Mouse (Mus musculus) MEL (cell line): ENCODE results near the gene Tmem190.

ENCODE experiments used
- BHLHE40 ChIP-seq: IDR thresholded peaks from 2 replicates; pipeline ENCODE4 v1.6.1; 2012; ENCODE audit warnings: low read depth, mild to moderate bottlenecking, inconsistent platforms, low read length, improper control_type of control experiment, borderline replicate concordance
- CHD2 ChIP-seq: IDR thresholded peaks from 2 replicates; pipeline ENCODE4 v1.6.1; 2011; ENCODE audit warnings: low read length, improper control_type of control experiment
- CTCF ChIP-seq, 3 experiments: IDR thresholded peaks in 2 of 3; conservative IDR thresholded peaks in 1 of 3; 2 replicates each; pipeline ENCODE4 v1.5.1; 2011 to 2012; ENCODE audit warnings: low read length in 3 of 3, low read depth in 2 of 3, mild to moderate bottlenecking in 2 of 3, improper control_type of control experiment in 1 of 3, inconsistent platforms in 1 of 3, mixed read lengths in 1 of 3, moderate library complexity in 1 of 3; ENCODE audit not compliant: control insufficient read depth in 1 of 3, insufficient read depth in 1 of 3, poor library complexity in 1 of 3, severe bottlenecking in 1 of 3
- GATA1 ChIP-seq: IDR thresholded peaks from 2 replicates; pipeline ENCODE4 v1.6.1; 2011; ENCODE audit warnings: low read depth, low read length, improper control_type of control experiment
- HCFC1 ChIP-seq: IDR thresholded peaks from 2 replicates; pipeline ENCODE4 v1.6.1; 2012; ENCODE audit warnings: low read depth, mild to moderate bottlenecking, inconsistent platforms, low read length, improper control_type of control experiment, moderate library complexity
- KAT2A ChIP-seq: conservative IDR thresholded peaks from 2 replicates; pipeline ENCODE4 v1.6.1; 2012; ENCODE audit warnings: low read depth, low read length, improper control_type of control experiment, inconsistent platforms
- MAZ ChIP-seq: IDR thresholded peaks from 2 replicates; pipeline ENCODE4 v1.6.1; 2012; ENCODE audit warnings: low read depth, mild to moderate bottlenecking, inconsistent platforms, low read length, improper control_type of control experiment
- MYB ChIP-seq: IDR thresholded peaks from 2 replicates; pipeline ENCODE4 v1.6.1; 2011; ENCODE audit warnings: mild to moderate bottlenecking, low read depth, low read length, improper control_type of control experiment
- POLR2A ChIP-seq, 2 experiments: IDR thresholded peaks; 2 replicates each; pipeline ENCODE4 v1.6.1; 2011 to 2012; ENCODE audit warnings: low read length in 2 of 2, mild to moderate bottlenecking in 2 of 2, control low read depth in 1 of 2, improper control_type of control experiment in 1 of 2, low read depth in 1 of 2, moderate library complexity in 1 of 2; ENCODE audit not compliant: control insufficient read depth in 1 of 2, insufficient read depth in 1 of 2, poor library complexity in 1 of 2
- RCOR1 ChIP-seq: IDR thresholded peaks from 2 replicates; pipeline ENCODE4 v1.6.1; 2012; ENCODE audit warnings: low read depth, mild to moderate bottlenecking, inconsistent platforms, low read length, improper control_type of control experiment
- ZC3H11A ChIP-seq: IDR thresholded peaks from 2 replicates; pipeline ENCODE4 v1.6.1; 2012; ENCODE audit warnings: low read depth, mild to moderate bottlenecking, inconsistent platforms, low read length, improper control_type of control experiment
- ZKSCAN1 ChIP-seq: IDR thresholded peaks from 2 replicates; pipeline ENCODE4 v1.6.1; 2012; ENCODE audit warnings: low read depth, mild to moderate bottlenecking, inconsistent platforms, low read length, improper control_type of control experiment, moderate library complexity

DNA sequence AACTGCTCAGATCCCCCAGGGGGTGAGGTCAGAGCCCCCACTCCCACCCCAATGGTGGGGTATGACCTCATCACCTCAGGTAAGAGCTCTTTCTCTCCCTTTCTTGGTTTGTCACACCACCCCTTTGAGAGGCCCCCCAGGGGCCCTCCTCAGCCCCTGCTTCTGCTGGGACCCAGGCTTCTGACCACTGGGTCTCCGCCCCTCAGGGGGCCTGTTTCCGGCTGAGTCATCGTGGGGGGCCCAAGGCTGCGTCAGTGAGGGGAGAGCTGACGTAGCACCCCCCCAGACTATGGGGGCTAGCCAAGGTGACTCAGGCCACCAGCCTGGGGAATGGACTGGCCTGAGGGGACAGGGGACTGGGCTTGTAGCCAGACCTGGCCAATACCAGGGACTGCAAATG, 2.8 kb upstream of the Tmem190 start:
- TF ChIP-seq CTCF (IDR thresholded peaks at IDR 0.05 in 2 of 3, conservative IDR thresholded peaks at IDR 0.05 in 1 of 3; ENCODE audit: control insufficient read depth in 1 of 3, insufficient read depth in 1 of 3, low read depth in 2 of 3, low read length in 3 of 3, poor library complexity in 1 of 3, severe bottlenecking in 1 of 3) (no peak), POLR2A (IDR thresholded peaks at IDR 0.05; ENCODE audit: control insufficient read depth in 1 of 2, insufficient read depth in 1 of 2, low read depth in 1 of 2, low read length in 2 of 2, poor library complexity in 1 of 2) (no peak), BHLHE40 (no peak), RCOR1 (no peak), MYB (no peak), CHD2 (no peak), GATA1 (no peak), ZC3H11A (no peak), MAZ (no peak), KAT2A (no peak), ZKSCAN1 (no peak), HCFC1 (no peak)
